Mouse (Mus musculus): ENCODE results near the gene Gm5127.

DNA sequence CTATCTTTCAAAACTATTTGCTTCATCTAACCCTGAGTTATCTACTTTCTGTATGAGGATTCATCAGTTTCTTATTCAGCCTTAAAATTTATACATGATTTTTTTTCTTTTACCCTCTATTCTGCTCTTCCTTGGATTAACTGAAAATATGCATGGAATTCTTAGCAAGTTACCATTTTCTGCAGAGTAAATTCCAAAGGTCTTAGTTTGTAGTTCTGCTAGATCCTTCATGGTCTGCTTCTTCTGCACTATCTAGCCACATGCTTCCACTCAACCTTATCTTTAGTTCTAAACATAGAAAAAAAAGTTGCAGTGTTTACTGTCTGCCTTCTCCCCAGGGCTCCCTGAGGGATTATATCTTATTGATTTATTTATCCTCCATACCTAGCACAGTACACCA lies 79.1 kb downstream of the Gm5127 start:
- TF ChIP-seq CTCF (IDR thresholded peaks at IDR 0.05; ENCODE audit: extremely low read depth, insufficient read depth, insufficient read length, insufficient replicate concordance) (no peak), POLR2A (IDR thresholded peaks at IDR 0.05; ENCODE audit: low read depth, low read length) (no peak)
